Mouse (Mus musculus) intestine, postnatal 0 days (tissue): ENCODE measurements around the gene Zfyve1. TPM values are rescaled to one million over a fixed set of nuclear protein-coding genes. Genes with fewer than 3 reads are reported as not detected.

Source experiments
- ATAC-seq: fragments of 200-750 bp; cut with Nextera tagmentation; 2 replicates; pipeline ENCODE4 v1.8.0; 2017; ENCODE audit warnings: mild to moderate bottlenecking, moderate TSS enrichment, moderate library complexity
- H3K27ac ChIP-seq: fragments of 300-500 bp; sonication (generic); 2 replicates; pipeline ENCODE4 v1.5.1; 2014; ENCODE audit warnings: mild to moderate bottlenecking, low read depth, low read length, moderate library complexity
- H3K27me3 ChIP-seq: fragments of 300-500 bp; sonication (generic); replicated peaks from 2 replicates; pipeline ENCODE4 v1.6.1; 2014; ENCODE audit warnings: low read length, mixed read lengths; ENCODE audit not compliant: control insufficient read depth, insufficient read depth
- H3K36me3 ChIP-seq: fragments of 300-500 bp; sonication (generic); 2 replicates; pipeline ENCODE4 v1.6.1; 2014; ENCODE audit warnings: mild to moderate bottlenecking, moderate library complexity; ENCODE audit not compliant: control insufficient read depth, insufficient read depth
- H3K4me1 ChIP-seq: fragments of 300-500 bp; sonication (generic); replicated peaks from 2 replicates; pipeline ENCODE4 v1.6.1; 2014; ENCODE audit warnings: antibody characterized with exemption, low read length, mixed read lengths; ENCODE audit not compliant: control insufficient read depth, insufficient read depth
- H3K4me2 ChIP-seq: fragments of 300-500 bp; sonication (generic); replicated peaks from 2 replicates; pipeline ENCODE4 v1.6.1; 2014; ENCODE audit warnings: low read depth, mild to moderate bottlenecking, moderate library complexity
- H3K4me3 ChIP-seq: fragments of 300-500 bp; sonication (generic); 2 replicates; pipeline ENCODE4 v1.5.1; 2014; ENCODE audit warnings: low read depth, low read length
- H3K9ac ChIP-seq: fragments of 300-500 bp; sonication (generic); 2 replicates; pipeline ENCODE4 v1.6.1; 2014; ENCODE audit warnings: mild to moderate bottlenecking, low read depth, low read length
- H3K9me3 ChIP-seq: fragments of 300-500 bp; sonication (generic); 2 replicates; pipeline ENCODE4 v1.6.1; 2016; ENCODE audit warnings: mixed run types; ENCODE audit not compliant: control insufficient read depth
- CTCF ChIP-seq: sonication (generic); IDR thresholded peaks from 2 replicates; pipeline ENCODE4 v1.5.1; 2016; ENCODE audit warnings: low read depth, mild to moderate bottlenecking, control low read depth, antibody characterized with exemption, moderate library complexity
- WGBS: fragments of 180-500 bp; shearing (Covaris S2); extraction: QIAGEN DNeasy Blood & Tissue Kit; methylation state at CpG from one replicate; pipeline ENCODE4 v1.1.7; 2014; 5-methylcytosine and 5-hydroxymethylcytosine counted together
- polyA plus RNA-seq: library from polyadenylated mRNA; unstranded; fragments of >200 nt; fragmentation: Nextera tagmentation; extraction: Ambion mirVana; gene quantifications from 2 replicates; pipeline ENCODE4 v1.2.1, GENCODE M21; 2015

Gene Zfyve1
- polyA plus RNA-seq, 1 experiment from 2014 or later, result 8.1 TPM

GRCm38 (mm10) chr12:83528665-83529064, 68.4 kb downstream of the Zfyve1 start:
- H3K27me3 ChIP-seq, result no peaks in the 10 kb centered on the region
- 0 out of 2 replicates have a peak, but pooled peaks cover 4% of the 10 kb centered on the region for H3K4me1 ChIP-seq
- no peak for ATAC-seq
- H3K36me3 ChIP-seq, result peaks cover 8% of the 10 kb centered on the region; the same call in 1 of the 2 replicates
- no peak for TF ChIP-seq CTCF
- H3K9me3 ChIP-seq, result no peaks in the 10 kb centered on the region
- H3K4me3 ChIP-seq, result no peak overlapping the region
- H3K27ac ChIP-seq, result no peak overlapping the region
- H3K9ac ChIP-seq, result no peak overlapping the region
- 89% methylated on average over 5 of the region's 5 CpGs for WGBS
- H3K4me2 ChIP-seq, result no peak overlapping the region

DNA sequence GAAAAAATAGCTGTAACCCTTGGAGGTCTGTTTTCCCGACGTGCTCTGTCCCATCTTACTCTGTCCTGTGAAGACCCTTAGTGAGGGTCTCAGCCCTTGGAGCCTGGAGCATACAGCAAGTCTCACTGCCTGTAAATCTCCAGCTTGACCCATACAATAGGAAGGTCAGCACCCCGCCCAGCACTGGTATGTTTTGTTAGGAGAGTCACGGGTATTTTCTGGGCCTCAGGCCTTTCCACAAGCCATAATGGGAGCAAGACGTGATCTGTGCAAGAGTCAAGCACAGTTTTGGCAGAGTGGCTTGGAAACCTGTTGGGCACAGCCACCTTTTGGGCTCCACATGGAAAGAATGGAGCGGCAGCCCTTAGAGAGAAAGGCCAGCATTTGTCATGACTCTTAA, 69.2 kb downstream of the Zfyve1 start:
- H3K9ac ChIP-seq, result no peak overlapping the region
- no peaks in the 10 kb centered on the region for H3K9me3 ChIP-seq
- H3K4me2 ChIP-seq, result no peak overlapping the region
- H3K4me1 ChIP-seq, result 0 out of 2 replicates have a peak, but pooled peaks cover 4% of the 10 kb centered on the region
- no peak for ATAC-seq
- no peak overlapping the region for H3K27ac ChIP-seq
- H3K27me3 ChIP-seq, result no peaks in the 10 kb centered on the region
- WGBS, result 69% methylated on average over 6 of the region's 6 CpGs
- TF ChIP-seq CTCF, result no peak
- H3K4me3 ChIP-seq, result no peak overlapping the region
- H3K36me3 ChIP-seq, result peaks cover 8% of the 10 kb centered on the region; the same call in 1 of the 2 replicates

DNA sequence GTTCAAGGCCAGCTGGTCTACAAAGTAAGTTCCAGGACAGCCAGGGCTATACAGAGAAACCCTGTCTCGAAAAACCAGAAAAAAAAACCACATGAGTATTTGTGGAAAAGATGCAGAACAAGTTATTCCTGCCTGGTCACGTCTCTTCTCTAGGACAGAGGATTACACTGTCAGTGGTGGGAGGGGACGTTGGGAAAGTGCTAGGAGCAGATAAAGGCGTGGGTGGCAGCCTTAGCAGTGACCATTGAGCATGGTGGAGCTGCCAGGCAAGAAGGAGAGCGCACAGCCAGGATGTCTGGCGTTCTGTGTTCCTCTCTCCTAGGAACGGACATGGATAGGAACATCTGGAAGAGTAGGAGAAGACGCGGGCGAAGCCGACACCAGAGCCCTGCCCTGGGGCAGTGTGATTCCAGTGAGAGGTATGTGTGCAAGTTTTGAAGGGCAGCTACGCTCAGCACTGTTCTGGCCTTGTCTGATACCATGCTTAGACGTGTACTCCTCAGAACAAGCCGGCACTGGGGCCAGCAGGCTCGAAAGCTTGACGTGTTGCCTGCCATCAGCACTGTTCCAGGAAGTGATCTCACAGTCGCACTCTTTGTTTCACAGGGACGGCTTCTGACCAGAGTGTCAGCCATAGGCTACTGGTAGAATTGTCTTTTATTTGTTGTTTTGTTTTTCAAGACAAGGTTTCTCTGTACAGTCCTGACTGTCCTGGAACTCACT, 71.0 kb downstream of the Zfyve1 start:
- 0 out of 2 replicates have a peak, but pooled peaks have one; percentile 14 for ATAC-seq
- H3K27ac ChIP-seq, result no peak overlapping the region

GRCm38 (mm10) chr12:83524329-83524728, 72.7 kb downstream of the Zfyve1 start:
- WGBS, result 82% methylated on average over 5 of the region's 5 CpGs

More for the DNA sequence above, 71.0 kb downstream of the Zfyve1 start:
- 58% methylated on average over 18 of the region's 18 CpGs for WGBS
- Histone ChIP-seq H3K9ac (no peak overlapping the region), H3K36me3 (peaks cover 7% of the 10 kb centered on the region; the same call in 1 of the 2 replicates), H3K27me3 (no peaks in the 10 kb centered on the region), H3K4me1 (no peaks in the 10 kb centered on the region), H3K4me2 (no peak overlapping the region), H3K4me3 (no peak overlapping the region), H3K9me3 (no peaks in the 10 kb centered on the region)
- TF ChIP-seq CTCF, result no peak

GRCm38 (mm10) chr12:83523892-83524291, 73.1 kb downstream of the Zfyve1 start:
- Histone ChIP-seq H3K9me3 (no peaks in the 10 kb centered on the region), H3K27me3 (no peaks in the 10 kb centered on the region), H3K4me2 (no peak overlapping the region), H3K4me3 (no peak overlapping the region), H3K36me3 (no peaks in the 10 kb centered on the region), H3K9ac (no peak overlapping the region), H3K27ac (no peak overlapping the region), H3K4me1 (no peaks in the 10 kb centered on the region)
- WGBS, result 72% methylated on average over 4 of the region's 4 CpGs
- TF ChIP-seq CTCF, result no peak
- no peak for ATAC-seq

More at GRCm38 (mm10) chr12:83524329-83524728, 72.7 kb downstream of the Zfyve1 start:
- Histone ChIP-seq H3K9me3 (no peaks in the 10 kb centered on the region), H3K9ac (no peak overlapping the region), H3K27me3 (no peaks in the 10 kb centered on the region), H3K36me3 (no peaks in the 10 kb centered on the region), H3K4me3 (no peak overlapping the region), H3K4me1 (no peaks in the 10 kb centered on the region), H3K27ac (no peak overlapping the region), H3K4me2 (no peak overlapping the region)
- ATAC-seq, result no peak
- TF ChIP-seq CTCF, result no peak

GRCm38 (mm10) chr12:83523056-83523455, 74.0 kb downstream of the Zfyve1 start:
- no peaks in the 10 kb centered on the region for H3K36me3 ChIP-seq
- H3K27ac ChIP-seq, result no peak overlapping the region
- no peaks in the 10 kb centered on the region for H3K9me3 ChIP-seq
- no peak for TF ChIP-seq CTCF
- H3K4me1 ChIP-seq, result no peaks in the 10 kb centered on the region
- no peak overlapping the region for H3K4me3 ChIP-seq
- ATAC-seq, result no peak
- no peak overlapping the region for H3K9ac ChIP-seq
- H3K4me2 ChIP-seq, result no peak overlapping the region
- H3K27me3 ChIP-seq, result no peaks in the 10 kb centered on the region
- WGBS, result 87% methylated on average over 6 of the region's 6 CpGs
